Mouse (Mus musculus) embryonic facial prominence, embryonic 11.5 days (tissue): ENCODE data around the gene Akap7. TPM values are rescaled to one million over a fixed set of nuclear protein-coding genes. Genes with fewer than 3 reads are reported as not detected.

Source experiments
- ATAC-seq: fragments of 200-750 bp; cut with Nextera tagmentation; replicated peaks from 2 replicates; pipeline ENCODE4 v1.8.0; 2017; ENCODE audit warnings: low read depth; ENCODE audit not compliant: insufficient number of reproducible peaks, low FRiP score, low TSS enrichment
- DNase-seq: peaks from one replicate; pipeline ENCODE4 v3.0.0-alpha.2; 2015; ENCODE audit warnings: low spot score
- H3K27ac ChIP-seq: fragments of 300-500 bp; sonication (generic); replicated peaks from 2 replicates; pipeline ENCODE4 v1.5.1; 2014; ENCODE audit warnings: mild to moderate bottlenecking, low read depth, low read length, control low read depth
- H3K27me3 ChIP-seq: fragments of 300-500 bp; sonication (generic); 2 replicates; pipeline ENCODE4 v1.6.1; 2014; ENCODE audit warnings: mild to moderate bottlenecking, low read length, moderate library complexity, mixed read lengths; ENCODE audit not compliant: control insufficient read depth, insufficient read depth
- H3K36me3 ChIP-seq: fragments of 300-500 bp; sonication (generic); replicated peaks from 2 replicates; pipeline ENCODE4 v1.6.1; 2014; ENCODE audit warnings: low read depth, mild to moderate bottlenecking, low read length, moderate library complexity, mixed read lengths; ENCODE audit not compliant: control insufficient read depth, insufficient read depth
- H3K4me1 ChIP-seq: fragments of 300-500 bp; sonication (generic); 2 replicates; pipeline ENCODE4 v1.6.1; 2014; ENCODE audit warnings: low read length, mixed read lengths; ENCODE audit not compliant: control insufficient read depth, insufficient read depth
- H3K4me2 ChIP-seq: fragments of 300-500 bp; sonication (generic); 2 replicates; pipeline ENCODE4 v1.6.1; 2014; ENCODE audit warnings: low read depth, mild to moderate bottlenecking, control low read depth, low read length, moderate library complexity
- H3K4me3 ChIP-seq: fragments of 300-500 bp; sonication (generic); 2 replicates; pipeline ENCODE4 v1.5.1; 2014; ENCODE audit warnings: low read depth, low read length, control low read depth
- H3K9ac ChIP-seq: fragments of 300-500 bp; sonication (generic); replicated peaks from 2 replicates; pipeline ENCODE4 v1.6.1; 2014; ENCODE audit warnings: mild to moderate bottlenecking, control low read depth, low read length
- H3K9me3 ChIP-seq: fragments of 300-500 bp; sonication (generic); replicated peaks from 2 replicates; pipeline ENCODE4 v1.6.1; 2016; ENCODE audit warnings: mild to moderate bottlenecking, low read length, inconsistent platforms, mixed read lengths; ENCODE audit not compliant: control insufficient read depth
- WGBS: fragments of 180-500 bp; shearing (Covaris S2); extraction: QIAGEN DNeasy Blood & Tissue Kit; methylation state at CpG from one replicate; pipeline ENCODE4 v1.1.7; 2014; 5-methylcytosine and 5-hydroxymethylcytosine counted together
- polyA plus RNA-seq: library from polyadenylated mRNA; unstranded; fragments of >200 nt; fragmentation: Nextera tagmentation; extraction: Ambion mirVana; gene quantifications from 2 replicates; pipeline ENCODE4 v1.2.1, GENCODE M21; 2014

Gene Akap7
- polyA plus RNA-seq, 1 experiment from 2014 or later = 28.6 TPM

GRCm38 (mm10) chr10:25327511-25327910 is 19.8 kb upstream of the Akap7 start:
- no peak overlapping the region for H3K4me2 ChIP-seq
- H3K4me3 ChIP-seq = no peak overlapping the region
- H3K9ac ChIP-seq = no peak overlapping the region
- ATAC-seq (no peak), DNase-seq (no peak)
- no peak overlapping the region for H3K27ac ChIP-seq
- whole genome bisulfite sequencing = 77% methylated on average over 6 of the region's 6 CpGs
- H3K4me1 ChIP-seq = no peaks in the 10 kb centered on the region
- H3K36me3 ChIP-seq = no peaks in the 10 kb centered on the region
- H3K9me3 ChIP-seq = no peaks in the 10 kb centered on the region
- no peaks in the 10 kb centered on the region for H3K27me3 ChIP-seq

DNA sequence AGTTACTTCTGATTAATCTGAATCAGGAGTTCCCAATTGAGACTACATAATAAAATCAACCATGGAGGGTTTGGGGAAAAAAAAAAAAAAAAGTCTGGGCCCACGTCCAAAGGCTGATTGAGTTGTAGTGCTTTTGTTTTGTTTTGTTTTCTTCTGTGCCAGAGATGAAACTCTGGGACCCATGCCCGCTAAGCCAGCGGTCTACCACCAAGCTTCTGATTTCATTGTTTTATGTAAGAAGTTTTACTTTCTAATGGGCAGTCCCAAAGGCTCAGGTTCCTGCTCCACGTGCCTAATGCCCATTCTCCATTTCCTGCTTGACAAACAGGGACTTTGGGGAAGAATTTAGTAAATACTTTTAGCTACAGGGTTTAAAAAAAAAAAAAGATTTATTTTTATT is 18.0 kb upstream of the Akap7 start:
- no peak for ATAC-seq
- Histone ChIP-seq H3K4me3 (no peak overlapping the region), H3K27ac (no peak overlapping the region), H3K27me3 (no peaks in the 10 kb centered on the region), H3K9ac (no peak overlapping the region), H3K9me3 (no peaks in the 10 kb centered on the region), H3K4me2 (no peak overlapping the region), H3K4me1 (no peaks in the 10 kb centered on the region), H3K36me3 (no peaks in the 10 kb centered on the region)
- no peak for DNase-seq
- 78% methylated on average over 4 of the region's 4 CpGs for WGBS

DNA sequence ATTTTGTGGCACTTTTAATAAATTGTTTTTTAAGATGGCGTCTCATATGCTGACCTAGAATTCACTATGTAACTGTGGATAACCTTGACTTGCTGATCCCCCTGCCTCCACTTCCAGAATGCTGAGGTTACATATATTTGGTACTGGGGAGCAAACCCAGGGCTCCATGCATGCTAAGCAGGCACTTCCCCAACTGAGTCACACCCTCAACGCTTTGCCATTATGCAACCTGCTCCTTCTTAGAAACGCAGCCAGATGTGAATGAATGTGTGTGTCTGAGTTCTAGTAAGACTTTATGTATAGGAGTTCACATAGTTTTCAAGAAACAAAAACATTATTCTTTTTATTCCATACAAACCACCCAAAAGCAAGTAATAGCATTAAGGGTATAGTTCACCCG is 13.5 kb upstream of the Akap7 start:
- no peak for DNase-seq
- no peak overlapping the region for H3K27ac ChIP-seq
- no peak overlapping the region for H3K4me2 ChIP-seq
- no peaks in the 10 kb centered on the region for H3K9me3 ChIP-seq
- ATAC-seq = no peak
- no peaks in the 10 kb centered on the region for H3K4me1 ChIP-seq
- no peaks in the 10 kb centered on the region for H3K36me3 ChIP-seq
- H3K9ac ChIP-seq = no peak overlapping the region
- whole genome bisulfite sequencing = 87% methylated on average over 4 of the region's 4 CpGs
- no peak overlapping the region for H3K4me3 ChIP-seq
- no peaks in the 10 kb centered on the region for H3K27me3 ChIP-seq

- H3K9ac ChIP-seq = no peak overlapping the region
- H3K4me1 ChIP-seq = no peaks in the 10 kb centered on the region
- H3K27me3 ChIP-seq = no peaks in the 10 kb centered on the region
- ATAC-seq (no peak), DNase-seq (no peak)
- no peak overlapping the region for H3K27ac ChIP-seq
- H3K4me2 ChIP-seq = no peak overlapping the region
- H3K9me3 ChIP-seq = no peaks in the 10 kb centered on the region
- H3K36me3 ChIP-seq = no peaks in the 10 kb centered on the region
- no peak overlapping the region for H3K4me3 ChIP-seq
Observed at GRCm38 (mm10) chr10:25319531-25319930, 11.9 kb upstream of the Akap7 start.

DNA sequence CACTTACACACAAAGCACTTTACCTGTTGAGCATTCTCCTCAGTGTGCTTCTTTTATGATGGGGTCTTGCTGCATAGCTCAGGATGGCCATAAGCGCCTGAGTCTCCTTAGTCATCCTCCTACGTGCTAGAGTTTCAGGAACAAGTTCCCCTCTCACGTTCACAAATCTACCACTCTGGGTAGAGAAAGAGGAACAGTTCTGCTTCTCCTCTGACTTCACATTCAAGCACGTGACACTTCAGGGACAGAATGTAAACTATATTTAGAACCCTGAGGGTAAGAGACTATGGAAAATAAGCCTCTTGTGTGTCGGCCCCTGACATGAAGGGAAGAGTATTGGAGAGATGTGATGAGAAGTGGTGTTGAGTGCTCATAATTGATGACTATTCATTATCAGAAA is 10.7 kb upstream of the Akap7 start:
- DNase-seq (no peak), ATAC-seq (no peak)
- Histone ChIP-seq H3K27me3 (no peaks in the 10 kb centered on the region), H3K27ac (no peak overlapping the region), H3K9ac (no peak overlapping the region), H3K4me3 (no peak overlapping the region), H3K4me2 (no peak overlapping the region), H3K4me1 (no peaks in the 10 kb centered on the region), H3K36me3 (no peaks in the 10 kb centered on the region), H3K9me3 (no peaks in the 10 kb centered on the region)
- WGBS = 80% methylated on average over 5 of the region's 5 CpGs

DNA sequence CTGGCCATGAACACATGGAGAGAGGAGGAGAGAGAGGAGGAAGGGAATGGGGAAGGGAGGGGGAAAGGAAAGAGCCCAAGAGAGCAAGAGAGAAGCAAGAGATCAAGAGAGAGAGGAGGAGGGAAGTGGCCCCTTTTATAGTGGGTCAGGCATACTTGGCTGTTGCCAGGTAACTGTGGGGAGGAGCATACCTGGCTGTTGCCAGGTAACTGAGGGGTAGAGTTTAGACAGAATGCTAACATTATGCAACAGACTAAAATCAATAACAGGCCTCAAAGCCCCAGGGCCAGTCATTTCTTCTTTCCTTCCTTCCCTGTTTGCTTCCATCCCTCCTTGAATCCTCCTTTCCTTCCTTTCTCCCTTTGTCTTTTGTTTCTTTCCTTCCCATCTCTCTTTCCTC is 10.0 kb upstream of the Akap7 start:
- H3K9ac ChIP-seq = no peak overlapping the region
- H3K27me3 ChIP-seq = no peaks in the 10 kb centered on the region
- H3K4me1 ChIP-seq = no peaks in the 10 kb centered on the region
- H3K9me3 ChIP-seq = no peaks in the 10 kb centered on the region
- ATAC-seq = no peak
- no peak overlapping the region for H3K4me2 ChIP-seq
- DNase-seq = no peak
- H3K27ac ChIP-seq = no peak overlapping the region
- H3K36me3 ChIP-seq = no peaks in the 10 kb centered on the region
- H3K4me3 ChIP-seq = no peak overlapping the region

DNA sequence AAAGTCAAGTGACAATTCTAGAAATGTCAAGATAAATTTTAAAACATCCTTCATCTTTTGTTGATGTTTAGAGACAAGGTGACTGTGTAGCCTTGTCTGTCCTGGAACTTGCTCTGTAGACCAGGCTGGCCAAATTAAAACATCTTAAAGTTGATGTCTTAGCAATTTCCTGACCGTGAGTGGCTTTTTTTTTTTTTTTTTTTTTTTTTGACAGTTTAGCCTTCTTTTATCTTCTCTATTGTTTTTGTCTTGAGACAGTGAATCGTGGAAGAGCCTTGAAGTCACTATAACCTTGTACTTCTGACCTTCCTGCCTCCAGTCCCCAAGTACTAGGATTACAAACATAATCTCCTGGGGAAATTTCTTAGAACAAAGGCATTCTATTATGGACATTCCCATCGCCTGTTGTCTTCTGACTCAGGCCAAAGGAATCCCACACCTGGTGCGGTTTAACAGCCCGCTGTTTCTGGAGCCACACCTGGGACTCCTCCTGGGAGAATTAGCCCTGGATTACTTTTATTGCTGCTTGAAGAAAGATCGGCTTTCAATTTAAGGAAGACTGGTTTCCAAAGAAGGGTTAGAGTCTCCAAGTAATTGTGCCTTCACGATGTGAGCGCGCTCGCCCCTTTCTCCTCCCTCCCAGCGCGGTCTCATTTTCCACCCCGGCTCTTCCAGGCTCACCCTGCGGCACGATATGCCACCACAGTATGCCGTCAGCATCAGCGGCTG is 6.3 kb upstream of the Akap7 start:
- Histone ChIP-seq H3K27ac (no peak overlapping the region), H3K9me3 (no peaks in the 10 kb centered on the region), H3K36me3 (no peaks in the 10 kb centered on the region), H3K4me3 (no peak overlapping the region), H3K27me3 (no peaks in the 10 kb centered on the region), H3K9ac (no peak overlapping the region), H3K4me2 (no peak overlapping the region), H3K4me1 (no peaks in the 10 kb centered on the region)
- ATAC-seq (no peak), DNase-seq (peak; percentile 62)
- WGBS = 7% methylated on average over 17 of the region's 17 CpGs

DNA sequence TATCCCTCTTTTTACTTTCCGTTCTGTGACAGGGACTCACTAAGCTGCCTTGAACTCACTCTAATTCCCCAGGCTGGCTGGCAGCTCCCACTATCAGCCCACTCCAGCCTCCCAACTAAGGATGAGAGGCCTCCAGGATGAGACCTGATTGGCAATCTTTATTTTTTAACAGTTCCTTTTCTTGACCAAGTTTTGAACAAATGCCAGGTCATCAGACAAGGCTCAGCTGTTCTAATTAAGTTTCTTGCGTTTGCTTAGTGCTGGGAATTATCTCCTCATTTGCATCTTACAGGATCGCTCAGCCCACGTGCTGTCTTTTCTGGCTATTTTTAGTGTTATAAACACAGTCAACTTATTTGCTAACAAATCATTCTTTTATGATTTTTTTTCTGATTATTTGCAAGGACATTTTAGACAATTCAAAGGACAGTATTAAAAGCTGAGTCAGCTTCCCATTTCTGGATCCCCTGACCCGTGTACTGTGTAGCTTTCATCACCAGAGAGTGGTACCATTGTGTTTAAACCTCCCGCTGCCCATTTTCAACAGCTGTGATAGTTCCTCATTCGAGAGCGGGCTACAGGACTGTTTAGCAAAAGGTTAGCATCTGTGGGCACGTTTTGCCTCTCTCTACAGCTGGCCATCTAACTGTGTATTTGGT is 4.0 kb upstream of the Akap7 start:
- WGBS = 61% methylated on average over 9 of the region's 9 CpGs

More for the DNA sequence above, 4.0 kb upstream of the Akap7 start:
- Histone ChIP-seq H3K4me3 (no peak overlapping the region), H3K27me3 (no peaks in the 10 kb centered on the region), H3K4me1 (no peaks in the 10 kb centered on the region), H3K9me3 (no peaks in the 10 kb centered on the region), H3K4me2 (no peak overlapping the region), H3K9ac (no peak overlapping the region), H3K36me3 (no peaks in the 10 kb centered on the region), H3K27ac (no peak overlapping the region)
- ATAC-seq (no peak), DNase-seq (no peak)
